In genomic region chr6:97210191-97210961, GRCm38 (mm10) we compare ENCODE assay signal across 8 mouse cellular contexts. TPM values are rescaled to one million over a fixed set of nuclear protein-coding genes. Genes with fewer than 3 reads are reported as not detected.
A peak's percentile ranks its signal among the peaks of the same experiment; 100 is the strongest.
DNase-seq lines count a peak whose midpoint lies in the region; ATAC-seq lines count a peak whose summit lies in the region.

TSS of gene Arl6ip5 (plus strand) at chr6:97210689.

- no peaks in the 10 kb centered on the region for H3K9me3 ChIP-seq in lung, embryonic 16.5 days (ENCODE audit: control insufficient read depth, low read length)

- peak; percentile 91 for DNase-seq in MEL-GATA-1-ER (ENCODE audit: extremely low read depth, low read depth)
- DNase-seq in cerebellum, adult 8-10 months = peak; percentile 78
- peak; percentile 90 for DNase-seq in forelimb bud, embryonic 11.5 days (ENCODE audit: low read depth, low spot score)
- peak; percentile 69 for DNase-seq in layer of hippocampus, adult 9-10 months (ENCODE audit: low spot score)
- peak; percentile 71 for DNase-seq in ovary, postnatal 10 days (ENCODE audit: low spot score)
- peak; percentile 90 for DNase-seq in thymus, postnatal 14 days

- H3K4me1 ChIP-seq in lung, embryonic 16.5 days (replicated peaks; ENCODE audit: control insufficient read depth, insufficient read depth, low read length) = peaks cover 15% of the 10 kb centered on the region

- 7% methylated on average over 32 of the region's 32 CpGs for WGBS in lung, embryonic 16.5 days

- H3K36me3 ChIP-seq in lung, embryonic 16.5 days (ENCODE audit: control insufficient read depth, insufficient read depth, low read length) = peaks cover 4% of the 10 kb centered on the region; the same call in 1 of the 2 replicates

- peak within 1 kb of the TSS; percentile 76 for H3K27ac ChIP-seq in lung, embryonic 16.5 days (ENCODE audit: low read length)

- peak; percentile 76 to 82 for ATAC-seq in hematopoietic stem cell, adult 5-6 weeks (replicated peaks in 1 of 2; ENCODE audit: insufficient read depth in 1 of 2, low FRiP score in 2 of 2, low TSS enrichment in 1 of 2, low read depth in 1 of 2, poor library complexity in 2 of 2, severe bottlenecking in 2 of 2)
- peak; percentile 78 for ATAC-seq in lung, embryonic 16.5 days (ENCODE audit: low read depth)

- peak within 1 kb of the TSS; percentile 77 for H3K9ac ChIP-seq in lung, embryonic 16.5 days (ENCODE audit: low read length)

- peak within 1 kb of the TSS; percentile 72 for H3K4me3 ChIP-seq in lung, embryonic 16.5 days (ENCODE audit: low read length)

- H3K4me2 ChIP-seq in lung, embryonic 16.5 days (ENCODE audit: low read depth, low read length) = peak within 1 kb of the TSS; percentile 82

- no peaks in the 10 kb centered on the region for H3K27me3 ChIP-seq in lung, embryonic 16.5 days (ENCODE audit: control insufficient read depth, insufficient read depth, low read depth, low read length)

RNA-seq across cellular contexts. Expression of gene Arl6ip5, which starts in this region (rescaled TPM):
- total RNA-seq in hematopoietic stem cell, adult 5-6 weeks (2017) = 52.7 and 84.3 TPM in 2 replicates
- 68.2 and 72.8 TPM in 2 replicates for polyA plus RNA-seq in lung, embryonic 16.5 days (2015; fragmentation: Nextera tagmentation; extraction: Ambion mirVana)

Comparison
In these comparisons a context has a peak if more than half of its experiments do, and no peak if none do; other contexts are left out.
1. Peak in every context shown above with its lines: DNase-seq, ATAC-seq, H3K4me3 ChIP-seq and H3K27ac ChIP-seq.